ENCODE assay signal across 8 mouse cellular contexts in the genomic region with DNA sequence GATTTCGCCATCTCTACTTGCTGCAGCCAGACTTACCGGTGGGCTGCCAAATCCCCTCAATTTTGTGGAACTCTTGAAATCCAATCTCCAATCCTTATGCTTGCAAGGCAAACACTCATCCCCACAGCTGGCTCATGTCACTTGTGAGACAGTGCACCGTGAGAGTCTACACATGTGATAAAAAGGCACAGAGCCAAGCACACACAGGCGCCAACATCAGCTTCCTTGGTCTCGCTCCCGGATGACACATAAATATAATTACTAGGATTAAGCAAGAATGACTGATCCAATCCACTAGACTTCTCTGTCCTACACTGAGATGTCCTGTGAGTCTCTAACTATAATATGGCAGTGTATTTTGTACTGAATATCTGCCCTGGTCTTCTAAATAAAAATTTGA. TPM values are rescaled to one million over a fixed set of nuclear protein-coding genes. Genes with fewer than 3 reads are reported as not detected.
DNase-seq lines count a peak whose midpoint lies in the region; ATAC-seq lines count a peak whose summit lies in the region.
"Had no signal": no experiment of that assay in that cellular context is flagged by ENCODE, and none has a peak within 500 bp of the region (broad histone marks: within the 10 kb centered on the region; RNA-seq: fewer than 3 reads in every experiment).

No protein-coding gene starts in this region.

- intact Hi-C loops in heart, postnatal 36 days (cut with DNase I), result no loop called here

- ATAC-seq in CD4-positive, CD25-positive, alpha-beta regulatory T cell, adult 4 months, result no peak
- no peak for ATAC-seq in granulocyte monocyte progenitor cell, adult 5-6 weeks (replicated peaks; ENCODE audit: poor library complexity, severe bottlenecking)

- DNase-seq in Muller cell, postnatal 12 days (ENCODE audit: inconsistent ontology term), result peak; percentile 34
- DNase-seq in adrenal gland, postnatal 36 days, result peak; percentile 75 to 82
- peak; percentile 75 to 80 for DNase-seq in heart, postnatal 36 days
- DNase-seq in lung, postnatal 25 days (ENCODE audit: low spot score), result peak; percentile 60
- no peak for DNase-seq in frontal cortex, postnatal 25 days (ENCODE audit: low spot score in 2 of 2)

RNA-seq across cellular contexts. Expression of a gene that starts 6.5 kb away (rescaled TPM):
- total RNA-seq in adrenal gland, postnatal 36 days (2021), result 10 to 100 TPM; 47.5 to 75.9 TPM
- 1 to 10 TPM; 1.2 TPM for total RNA-seq in heart, postnatal 36 days (2021)
- polyA plus RNA-seq in CD4-positive, CD25-positive, alpha-beta regulatory T cell, adult 4 months (2017; shearing (Covaris generic)), result 1 to 10 TPM; 1.1 to 1.6 TPM
- 1.2 and 1.3 TPM in 2 replicates for total RNA-seq in granulocyte monocyte progenitor cell, adult 5-6 weeks (2014; fragmentation: Nextera tagmentation)
- total RNA-seq in granulocyte monocyte progenitor cell, adult 5-6 weeks (2017), result 1.4 and 2.9 TPM in 2 replicates

RNA-seq across cellular contexts. Expression of a gene that starts 14.1 kb away (rescaled TPM):
- 1,000 to 10,000 TPM; 1,168 to 1,492 TPM for total RNA-seq in adrenal gland, postnatal 36 days (2021)
- total RNA-seq in heart, postnatal 36 days (2021), result 1 to 10 TPM; 9.5 to 9.7 TPM
- 10 to 100 TPM; 21.6 to 26.8 TPM for polyA plus RNA-seq in CD4-positive, CD25-positive, alpha-beta regulatory T cell, adult 4 months (2017; shearing (Covaris generic))
- total RNA-seq in granulocyte monocyte progenitor cell, adult 5-6 weeks (2014; fragmentation: Nextera tagmentation), result 23.9 and 26.4 TPM in 2 replicates
- 9.7 and 14.2 TPM in 2 replicates for total RNA-seq in granulocyte monocyte progenitor cell, adult 5-6 weeks (2017)

RNA-seq across cellular contexts. Expression of a gene that starts 16.0 kb away (rescaled TPM):
- not detected for total RNA-seq in adrenal gland, postnatal 36 days (2021)
- not detected for total RNA-seq in heart, postnatal 36 days (2021)
- not detected for polyA plus RNA-seq in CD4-positive, CD25-positive, alpha-beta regulatory T cell, adult 4 months (2017; shearing (Covaris generic))
- total RNA-seq in granulocyte monocyte progenitor cell, adult 5-6 weeks (2014; fragmentation: Nextera tagmentation), result not detected in 2 replicates
- total RNA-seq in granulocyte monocyte progenitor cell, adult 5-6 weeks (2017), result not detected in 2 replicates
- total RNA-seq: gastrocnemius, postnatal 4 days had no signal

RNA-seq across cellular contexts. Expression of a gene that starts 23.9 kb away (rescaled TPM):
- total RNA-seq in adrenal gland, postnatal 36 days (2021), result 1 to 10 TPM; 1.7 to 4.6 TPM
- total RNA-seq in heart, postnatal 36 days (2021), result under 1 TPM; 0.11 to 0.25 TPM
- polyA plus RNA-seq in CD4-positive, CD25-positive, alpha-beta regulatory T cell, adult 4 months (2017; shearing (Covaris generic)), result not detected
- not detected in 2 replicates for total RNA-seq in granulocyte monocyte progenitor cell, adult 5-6 weeks (2014; fragmentation: Nextera tagmentation)
- total RNA-seq in granulocyte monocyte progenitor cell, adult 5-6 weeks (2017), result not detected in 2 replicates
- total RNA-seq: gastrocnemius, postnatal 4 days had no signal

RNA-seq across cellular contexts. Expression of a gene that starts 30.9 kb away (rescaled TPM):
- total RNA-seq in adrenal gland, postnatal 36 days (2021), result under 1 TPM; 0.40 to 0.49 TPM
- total RNA-seq in heart, postnatal 36 days (2021), result under 1 TPM in 1 of 2 experiments, not detected in 1; 0.14 TPM
- polyA plus RNA-seq in CD4-positive, CD25-positive, alpha-beta regulatory T cell, adult 4 months (2017; shearing (Covaris generic)), result not detected
- not detected in 2 replicates for total RNA-seq in granulocyte monocyte progenitor cell, adult 5-6 weeks (2014; fragmentation: Nextera tagmentation)
- not detected in 2 replicates for total RNA-seq in granulocyte monocyte progenitor cell, adult 5-6 weeks (2017)
- total RNA-seq: gastrocnemius, postnatal 4 days had no signal

Comparison
In these comparisons a context has a peak if more than half of its experiments do, and no peak if none do; other contexts are left out.
1. DNase-seq: peak in Muller cell, postnatal 12 days (single experiment), adrenal gland, postnatal 36 days (2 of 2), heart, postnatal 36 days (2 of 2) and lung, postnatal 25 days (single experiment); none in frontal cortex, postnatal 25 days (0 of 2).
2. RNA of a gene that starts 6.5 kb away (total RNA-seq): 47.5 to 75.9 TPM in adrenal gland, postnatal 36 days; 1.2 to 2.9 TPM in granulocyte monocyte progenitor cell, adult 5-6 weeks and 1.2 TPM in heart, postnatal 36 days; every median in the first group is over 10 times any median in the second.
3. RNA of a gene that starts 14.1 kb away (total RNA-seq): 1,168 to 1,492 TPM in adrenal gland, postnatal 36 days; 9.7 to 26.4 TPM in granulocyte monocyte progenitor cell, adult 5-6 weeks and 9.5 to 9.7 TPM in heart, postnatal 36 days; every median in the first group is over 10 times any median in the second.